Mouse (Mus musculus): ENCODE measurements at regions not wholly inside any gene's neighbourhood (a gene's known extent, or its start where the extent isn't known, plus 50 kb on each side); places are given as distances from the start of the nearest gene placed in this dataset.

DNA sequence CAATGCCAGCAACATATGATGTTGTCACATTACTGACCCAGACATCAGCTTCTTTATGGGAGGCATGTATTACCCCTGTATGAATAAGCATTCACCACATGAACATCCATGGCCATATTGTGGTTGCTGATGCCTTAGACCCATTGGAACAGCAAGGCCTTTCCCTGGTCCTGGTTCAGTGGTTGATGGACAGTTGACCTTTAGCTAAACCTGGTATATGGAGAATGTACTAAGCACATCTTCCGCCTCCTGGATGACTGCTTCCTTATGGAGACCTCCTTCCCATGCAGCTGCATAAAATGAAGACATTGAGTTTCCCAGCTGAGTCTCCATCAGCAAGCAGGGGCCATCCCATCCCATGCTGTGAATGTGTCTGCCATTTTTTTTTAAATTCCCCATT lies 61.9 kb upstream of the Cwc22 start:
- H3K36me3 ChIP-seq (ENCODE audit: control insufficient read depth in 1 of 2, insufficient read depth in 2 of 2, low read length in 2 of 2) = no peaks in the 10 kb centered on the region
- no peak overlapping the region for H3K4me3 ChIP-seq (ENCODE audit: control insufficient read depth in 1 of 2, insufficient read depth in 1 of 2, low read depth in 2 of 2, low read length in 2 of 2)
- H3K79me2 ChIP-seq (ENCODE audit: control insufficient read depth, insufficient read depth, low read length, poor library complexity) = no peaks in the 10 kb centered on the region
- TF ChIP-seq KAT2A (conservative IDR thresholded peaks at IDR 0.05; ENCODE audit: low read depth, low read length) = no peak
- TF ChIP-seq ZKSCAN1 (IDR thresholded peaks at IDR 0.05; ENCODE audit: low read depth, low read length) = no peak
- no peak for TF ChIP-seq MAFK (IDR thresholded peaks at IDR 0.05; ENCODE audit: borderline replicate concordance, low read depth, low read length)
- TF ChIP-seq EP300 (IDR thresholded peaks at IDR 0.05; ENCODE audit: low read depth in 1 of 2, low read length in 2 of 2) = no peak
- TF ChIP-seq USF1 (IDR thresholded peaks at IDR 0.05; ENCODE audit: low read depth, low read length) = no peak
- no peak for TF ChIP-seq HCFC1 (IDR thresholded peaks at IDR 0.05; ENCODE audit: low read depth, low read length)
- TF ChIP-seq CHD2 (IDR thresholded peaks at IDR 0.05; ENCODE audit: low read length) = no peak
- TF ChIP-seq MAX (IDR thresholded peaks at IDR 0.05; ENCODE audit: low read length) = no peak
- no peak for TF ChIP-seq TAL1 (IDR thresholded peaks at IDR 0.05; ENCODE audit: low read length)
- H3K9ac ChIP-seq (ENCODE audit: control insufficient read depth, low read depth, low read length, poor library complexity, severe bottlenecking) = no peak overlapping the region
- H3K4me1 ChIP-seq (ENCODE audit: control insufficient read depth in 1 of 2, insufficient read depth in 2 of 2, low read length in 2 of 2) = no peaks in the 10 kb centered on the region
- H3K27me3 ChIP-seq (ENCODE audit: control insufficient read depth in 1 of 2, insufficient read depth in 2 of 2, low read length in 2 of 2) = no peaks in the 10 kb centered on the region; a peak in 1 of 4 replicates
- no peak overlapping the region for H3K27ac ChIP-seq (ENCODE audit: control insufficient read depth, low read depth, low read length)
- DNase-seq (ENCODE audit: low read depth, low spot score) = no peak
- H3K9me3 ChIP-seq (replicated peaks; ENCODE audit: insufficient read depth, low read length) = no peaks in the 10 kb centered on the region

DNA sequence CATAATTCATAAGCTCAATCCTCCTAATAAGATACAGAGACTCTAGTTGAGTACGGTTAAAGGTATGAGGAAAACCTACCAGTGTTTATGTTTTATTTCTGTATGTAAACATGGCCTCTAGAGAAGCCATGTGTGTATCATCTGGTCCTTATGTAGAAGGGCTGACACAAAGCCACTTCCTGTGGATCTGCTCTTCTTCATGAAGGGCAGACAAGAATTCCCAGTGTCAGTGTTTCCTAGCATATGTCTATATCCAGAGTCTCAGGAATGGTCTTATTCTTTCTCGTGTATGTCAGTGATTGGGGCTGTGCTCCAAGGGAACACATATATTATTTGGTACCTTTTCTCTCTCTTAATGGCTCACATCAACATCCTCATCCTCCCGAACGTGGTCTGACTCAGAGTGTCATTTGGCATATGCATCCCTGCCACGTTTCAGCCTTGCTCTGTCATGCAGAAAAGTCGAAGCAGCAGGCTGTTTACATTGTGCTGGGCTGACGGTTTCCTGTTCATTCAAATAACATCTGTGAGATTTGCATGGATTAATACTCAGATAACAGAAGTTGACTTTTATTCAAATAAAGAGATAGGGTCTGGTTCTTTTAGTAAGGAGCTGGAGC lies 59.3 kb upstream of the Cwc22 start:
- Histone ChIP-seq H3K9me3 (replicated peaks; ENCODE audit: insufficient read depth, low read length) (no peaks in the 10 kb centered on the region), H3K36me3 (ENCODE audit: control insufficient read depth in 1 of 2, insufficient read depth in 2 of 2, low read length in 2 of 2) (no peaks in the 10 kb centered on the region), H3K4me3 (ENCODE audit: control insufficient read depth in 1 of 2, insufficient read depth in 1 of 2, low read depth in 2 of 2, low read length in 2 of 2) (no peak overlapping the region), H3K27ac (ENCODE audit: control insufficient read depth, low read depth, low read length) (no peak overlapping the region), H3K9ac (ENCODE audit: control insufficient read depth, low read depth, low read length, poor library complexity, severe bottlenecking) (no peak overlapping the region), H3K79me2 (ENCODE audit: control insufficient read depth, insufficient read depth, low read length, poor library complexity) (no peaks in the 10 kb centered on the region), H3K27me3 (ENCODE audit: control insufficient read depth in 1 of 2, insufficient read depth in 2 of 2, low read length in 2 of 2) (no peaks in the 10 kb centered on the region; a peak in 1 of 4 replicates), H3K4me1 (ENCODE audit: control insufficient read depth in 1 of 2, insufficient read depth in 2 of 2, low read length in 2 of 2) (no peaks in the 10 kb centered on the region)
- DNase-seq (ENCODE audit: low read depth, low spot score) = no peak
- TF ChIP-seq CHD2 (IDR thresholded peaks at IDR 0.05; ENCODE audit: low read length) (no peak), RAD21 (IDR thresholded peaks at IDR 0.05; ENCODE audit: low read depth, low read length) (no peak), KAT2A (conservative IDR thresholded peaks at IDR 0.05; ENCODE audit: low read depth, low read length) (no peak), MAZ (IDR thresholded peaks at IDR 0.05; ENCODE audit: low read depth, low read length) (no peak), POLR2AphosphoS2 (IDR thresholded peaks at IDR 0.05; ENCODE audit: low read length) (no peak), JUND (IDR thresholded peaks at IDR 0.05; ENCODE audit: low read depth, low read length) (no peak), ETS1 (IDR thresholded peaks at IDR 0.05; ENCODE audit: low read depth, low read length) (no peak), ELF1 (IDR thresholded peaks at IDR 0.05; ENCODE audit: low read depth, low read length) (no peak)

DNA sequence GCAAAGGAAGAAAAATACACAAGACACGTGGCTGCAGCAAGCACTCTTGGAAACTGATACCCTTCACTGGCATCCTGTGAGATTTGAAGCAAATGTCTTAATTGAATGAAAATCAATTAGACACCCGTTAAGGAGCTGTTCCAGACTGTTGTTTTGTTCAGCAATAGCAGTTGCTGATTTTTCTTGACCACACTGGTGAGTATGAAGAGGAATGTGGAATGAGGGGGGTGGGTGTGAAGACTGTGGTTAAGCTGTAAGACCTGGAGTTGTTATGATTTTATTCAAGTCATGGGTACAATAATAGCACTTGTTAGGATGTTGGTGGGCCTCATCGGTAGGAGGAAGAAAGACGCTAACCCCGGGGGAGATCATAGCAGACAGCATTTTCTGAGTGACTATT lies 58.3 kb upstream of the Cwc22 start:
- no peaks in the 10 kb centered on the region for H3K4me1 ChIP-seq (ENCODE audit: control insufficient read depth in 1 of 2, insufficient read depth in 2 of 2, low read length in 2 of 2)
- H3K4me3 ChIP-seq (ENCODE audit: control insufficient read depth in 1 of 2, insufficient read depth in 1 of 2, low read depth in 2 of 2, low read length in 2 of 2) = no peak overlapping the region
- no peaks in the 10 kb centered on the region for H3K9me3 ChIP-seq (replicated peaks; ENCODE audit: insufficient read depth, low read length)
- no peak overlapping the region for H3K27ac ChIP-seq (ENCODE audit: control insufficient read depth, low read depth, low read length)
- H3K79me2 ChIP-seq (ENCODE audit: control insufficient read depth, insufficient read depth, low read length, poor library complexity) = no peaks in the 10 kb centered on the region
- H3K9ac ChIP-seq (ENCODE audit: control insufficient read depth, low read depth, low read length, poor library complexity, severe bottlenecking) = no peak overlapping the region
- no peaks in the 10 kb centered on the region; a peak in 1 of 4 replicates for H3K27me3 ChIP-seq (ENCODE audit: control insufficient read depth in 1 of 2, insufficient read depth in 2 of 2, low read length in 2 of 2)
- no peaks in the 10 kb centered on the region for H3K36me3 ChIP-seq (ENCODE audit: control insufficient read depth in 1 of 2, insufficient read depth in 2 of 2, low read length in 2 of 2)
- no peak for DNase-seq (ENCODE audit: low read depth, low spot score)
- TF ChIP-seq POLR2AphosphoS2 (IDR thresholded peaks at IDR 0.05; ENCODE audit: low read length) (no peak), HCFC1 (IDR thresholded peaks at IDR 0.05; ENCODE audit: low read depth, low read length) (no peak), SMC3 (IDR thresholded peaks at IDR 0.05; ENCODE audit: low read depth, low read length) (no peak), CTCF (IDR thresholded peaks at IDR 0.05 in 2 of 3, conservative IDR thresholded peaks at IDR 0.05 in 1 of 3; ENCODE audit: control insufficient read depth in 1 of 3, insufficient read depth in 1 of 3, low read depth in 2 of 3, low read length in 3 of 3, poor library complexity in 1 of 3, severe bottlenecking in 1 of 3) (no peak), ZNF384 (IDR thresholded peaks at IDR 0.05; ENCODE audit: low read depth, low read length) (no peak), CHD2 (IDR thresholded peaks at IDR 0.05; ENCODE audit: low read length) (no peak), ETS1 (IDR thresholded peaks at IDR 0.05; ENCODE audit: low read depth, low read length) (no peak), USF1 (IDR thresholded peaks at IDR 0.05; ENCODE audit: low read depth, low read length) (no peak), E2F4 (IDR thresholded peaks at IDR 0.05; ENCODE audit: borderline replicate concordance, low read depth, low read length) (no peak), BHLHE40 (IDR thresholded peaks at IDR 0.05; ENCODE audit: borderline replicate concordance, low read depth, low read length) (no peak), EP300 (IDR thresholded peaks at IDR 0.05; ENCODE audit: low read depth in 1 of 2, low read length in 2 of 2) (no peak), USF2 (IDR thresholded peaks at IDR 0.05; ENCODE audit: borderline replicate concordance in 1 of 2, insufficient read depth in 1 of 2, low read depth in 1 of 2, low read length in 2 of 2) (no peak), RCOR1 (IDR thresholded peaks at IDR 0.05; ENCODE audit: low read depth, low read length) (no peak), POLR2AphosphoS5 (IDR thresholded peaks at IDR 0.05; ENCODE audit: borderline replicate concordance, low read depth, low read length) (no peak), TCF12 (IDR thresholded peaks at IDR 0.05; ENCODE audit: low read depth, low read length) (no peak), JUND (IDR thresholded peaks at IDR 0.05; ENCODE audit: low read depth, low read length) (no peak), NELFE (IDR thresholded peaks at IDR 0.05; ENCODE audit: low read depth, low read length) (no peak)
